Comparison of ENCODE assay signal across 10 mouse cellular contexts in the genomic region with DNA sequence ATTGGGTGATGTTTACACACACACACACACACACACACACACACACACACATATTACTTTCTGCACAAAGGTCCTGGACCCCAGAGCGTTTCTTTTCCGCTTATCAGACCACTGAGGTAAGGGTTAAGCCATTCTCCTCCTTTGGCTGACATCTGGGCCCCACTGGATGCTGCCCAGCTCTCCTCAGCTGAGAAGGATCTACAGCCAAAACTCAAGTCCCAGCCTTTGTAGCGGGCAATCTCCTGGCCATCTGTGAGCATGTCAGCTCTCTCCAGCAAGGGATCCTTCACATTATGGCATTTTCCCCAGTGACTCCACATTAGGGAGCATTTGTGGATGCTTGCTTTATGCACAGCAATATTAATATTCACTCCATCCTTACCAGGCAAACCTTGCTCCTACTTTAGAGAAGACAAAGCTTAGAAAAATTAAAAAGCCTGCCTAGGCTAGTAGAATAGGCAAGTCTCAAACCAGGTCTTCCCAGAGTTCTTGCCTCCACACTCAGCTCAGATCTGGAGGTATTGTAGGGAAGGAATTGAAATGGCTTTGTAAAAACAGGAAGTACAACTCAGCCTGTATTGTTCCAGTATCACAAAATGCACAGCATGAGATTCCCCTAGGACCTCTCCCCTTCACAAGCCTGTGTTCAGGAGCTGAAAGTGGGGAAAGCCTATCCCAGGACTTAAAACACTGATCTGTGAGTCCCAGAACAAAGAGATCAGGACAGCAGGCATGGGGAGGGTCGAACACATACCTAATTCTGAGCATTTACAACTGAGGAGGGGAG.
DNase-seq lines count a peak whose midpoint lies in the region; ATAC-seq lines count a peak whose summit lies in the region.
"Had no signal": no experiment of that assay in that cellular context is flagged by ENCODE, and none has a peak within 500 bp of the region (broad histone marks: within the 10 kb centered on the region; RNA-seq: fewer than 3 reads in every experiment).

No protein-coding gene starts in this region.

- H3K4me3 ChIP-seq in embryonic facial prominence, embryonic 15.5 days (replicated peaks) = no peak overlapping the region

- H3K9ac ChIP-seq in embryonic facial prominence, embryonic 15.5 days = no peak overlapping the region

- DNase-seq in cerebellum, postnatal 14 days = peak; percentile 28 to 42
- DNase-seq in cerebellum, postnatal 4 days (ENCODE audit: low spot score in 2 of 2) = no peak
- DNase-seq in left cerebral cortex, postnatal 4 days = peak; percentile 43
- no peak for DNase-seq in left cerebral cortex, postnatal 10 days (ENCODE audit: extremely low spot score in 1 of 2, low spot score in 2 of 2)
- DNase-seq in right cerebral cortex, postnatal 25 days = no peak
- DNase-seq in lung, postnatal 10 days = no peak
- DNase-seq: adrenal gland, adult 2 months; kidney, adult 9 months had no signal

- no peaks in the 10 kb centered on the region for H3K27me3 ChIP-seq in embryonic facial prominence, embryonic 15.5 days

- H3K4me1 ChIP-seq in embryonic facial prominence, embryonic 15.5 days = peaks cover 53% of the 10 kb centered on the region

- no peak overlapping the region for H3K4me2 ChIP-seq in embryonic facial prominence, embryonic 15.5 days (replicated peaks)

- ATAC-seq in embryonic facial prominence, embryonic 15.5 days (ENCODE audit: insufficient number of reproducible peaks, low FRiP score, low TSS enrichment, low read depth) = no peak
- ATAC-seq in megakaryocyte progenitor cell, adult 5-6 weeks (replicated peaks; ENCODE audit: poor library complexity) = peak; percentile 44; the same call in 1 of the 2 replicates

- intact Hi-C loops in left cerebral cortex, postnatal 4 days (cut with DNase I) = no loop called here
- intact Hi-C loops in left cerebral cortex, postnatal 10 days (cut with DNase I) = no loop called here

- H3K9me3 ChIP-seq in embryonic facial prominence, embryonic 15.5 days (replicated peaks) = no peaks in the 10 kb centered on the region

- no peaks in the 10 kb centered on the region for H3K36me3 ChIP-seq in embryonic facial prominence, embryonic 15.5 days

- H3K27ac ChIP-seq in embryonic facial prominence, embryonic 15.5 days (replicated peaks) = 0 out of 2 replicates have a peak overlapping the region, but pooled peaks have one; percentile 17

- WGBS in embryonic facial prominence, embryonic 15.5 days = 37% methylated on average over 4 of the region's 4 CpGs

Comparison
In these comparisons a context has a peak if more than half of its experiments do, and no peak if none do; other contexts are left out.
1. DNase-seq: peak in cerebellum, postnatal 14 days (2 of 2) and left cerebral cortex, postnatal 4 days (single experiment); none in cerebellum, postnatal 4 days (0 of 2), left cerebral cortex, postnatal 10 days (0 of 2), right cerebral cortex, postnatal 25 days (single experiment) and lung, postnatal 10 days (single experiment).